Mouse (Mus musculus): Measurements from ENCODE around the gene Ccm2. TPM values are rescaled to one million over a fixed set of nuclear protein-coding genes. Genes with fewer than 3 reads are reported as not detected.
"Not testable (repeated sequence)": the region's sequence is repeated elsewhere in the genome, so short reads cannot be mapped to it uniquely, and the experiment has no call there.

The Ccm2 gene
- 10 to 100 TPM; 41.7 to 60.2 TPM for total RNA-seq (2021)
- long read RNA-seq, experiment 1, transcript Ccm2-201 (10 exons, 1,858 nt): major isoform, 50 of 67 reads
- long read RNA-seq, experiment 1, partial matches to known transcripts: 4 of 67 reads
- long read RNA-seq, experiment 1, other reads (novel, unspliced or antisense): 13 of 67 reads
- long read RNA-seq, experiment 2, transcript Ccm2-201 (10 exons, 1,858 nt): major isoform, 86 of 116 reads
- long read RNA-seq, experiment 2, partial matches to known transcripts: 14 of 116 reads
- long read RNA-seq, experiment 2, other reads (novel, unspliced or antisense): 16 of 116 reads

GRCm38 (mm10) chr11:6546205-6547013, at the start of gene Ccm2:
Gene Ccm2, plus strand, starts transcription at chr11:6546887.
- DNase-seq (ENCODE audit: low spot score in 2 of 2): peak; percentile 93 to 95

GRCm38 (mm10) chr11:6497311-6497948, 49.3 kb upstream of the Ccm2 start:
- DNase-seq (ENCODE audit: low spot score in 2 of 2): no peak

GRCm38 (mm10) chr11:6502506-6502905, 44.2 kb upstream of the Ccm2 start:
- DNase-seq (ENCODE audit: low spot score in 2 of 2): no peak

- no peak for DNase-seq (ENCODE audit: low spot score in 2 of 2)
Observed at GRCm38 (mm10) chr11:6504226-6504625, 42.5 kb upstream of the Ccm2 start.

- no peak for DNase-seq (ENCODE audit: low spot score in 2 of 2)
Observed at GRCm38 (mm10) chr11:6504689-6505088, 42.0 kb upstream of the Ccm2 start.

- DNase-seq (ENCODE audit: low spot score in 2 of 2): no peak
Observed at GRCm38 (mm10) chr11:6506516-6506915, 40.2 kb upstream of the Ccm2 start.

GRCm38 (mm10) chr11:6508269-6508876, 38.3 kb upstream of the Ccm2 start:
- DNase-seq (ENCODE audit: low spot score in 2 of 2): no peak

GRCm38 (mm10) chr11:6514837-6515236, 31.9 kb upstream of the Ccm2 start:
- DNase-seq (ENCODE audit: low spot score in 2 of 2): peak in 1 of 2 experiments; percentile 15

GRCm38 (mm10) chr11:6519491-6520033, 27.1 kb upstream of the Ccm2 start:
- DNase-seq (ENCODE audit: low spot score in 2 of 2): peak in 1 of 2 experiments; percentile 21

GRCm38 (mm10) chr11:6520507-6521173, 26.0 kb upstream of the Ccm2 start, which contains the start of gene Myo1g:
Gene Myo1g, minus strand, starts transcription at chr11:6520965.
- peak in 1 of 2 experiments; percentile 21 for DNase-seq (ENCODE audit: low spot score in 2 of 2)

- no peak for DNase-seq (ENCODE audit: low spot score in 2 of 2)
Observed at GRCm38 (mm10) chr11:6522782-6523525, 23.7 kb upstream of the Ccm2 start.

GRCm38 (mm10) chr11:6523662-6524088, 23.0 kb upstream of the Ccm2 start:
- no peak for DNase-seq (ENCODE audit: low spot score in 2 of 2)

- no peak for DNase-seq (ENCODE audit: low spot score in 2 of 2)
Observed at GRCm38 (mm10) chr11:6524165-6524879, 22.4 kb upstream of the Ccm2 start.

GRCm38 (mm10) chr11:6524880-6525238, 21.8 kb upstream of the Ccm2 start:
- no peak for DNase-seq (ENCODE audit: low spot score in 2 of 2)

GRCm38 (mm10) chr11:6525241-6525640, 21.4 kb upstream of the Ccm2 start:
- no peak for DNase-seq (ENCODE audit: low spot score in 2 of 2)

- DNase-seq (ENCODE audit: low spot score in 2 of 2): not testable (repeated sequence)
Observed at GRCm38 (mm10) chr11:6526526-6527255, 20.0 kb upstream of the Ccm2 start.

- no peak for DNase-seq (ENCODE audit: low spot score in 2 of 2)
Observed at GRCm38 (mm10) chr11:6527256-6528185, 19.2 kb upstream of the Ccm2 start.
